Mouse (Mus musculus): ENCODE data around the gene Man2b1. TPM values are rescaled to one million over a fixed set of nuclear protein-coding genes. Genes with fewer than 3 reads are reported as not detected.
A peak's percentile ranks its signal among the peaks of the same experiment; 100 is the strongest.
"Not testable (repeated sequence)": the region's sequence is repeated elsewhere in the genome, so short reads cannot be mapped to it uniquely, and the experiment has no call there.

Gene Man2b1
- polyA plus RNA-seq, 1 experiment from 2014 or later, result 14.7 TPM

- Histone ChIP-seq H3K36me3 (ENCODE audit: poor library complexity, severe bottlenecking) (peaks cover 54% of the 10 kb centered on the region), H3K4me1 (peaks cover 28% of the 10 kb centered on the region), H3K9me3 (replicated peaks) (no peaks in the 10 kb centered on the region), H3K4me3 (no peak overlapping the region), H3K27ac (no peak overlapping the region), H3K4me2 (no peak overlapping the region), H3K9ac (no peak overlapping the region), H3K27me3 (no peaks in the 10 kb centered on the region)
- 0 out of 2 replicates have a peak, but pooled peaks have one; percentile 57 for ATAC-seq
- 0% methylated on average over 2 of the region's 2 CpGs for WGBS
These were observed 6.1 kb upstream of the Man2b1 start for GRCm38 (mm10) chr8:85076993-85077392.

- ATAC-seq, result no peak
- H3K4me2 ChIP-seq, result peak overlapping the region; percentile 96
- peak overlapping the region; percentile 95 for H3K4me3 ChIP-seq
- H3K9me3 ChIP-seq (replicated peaks), result no peaks in the 10 kb centered on the region
- WGBS, result 1% methylated on average over 25 of the region's 25 CpGs
- H3K27me3 ChIP-seq, result no peaks in the 10 kb centered on the region
- peaks cover 39% of the 10 kb centered on the region for H3K36me3 ChIP-seq (ENCODE audit: poor library complexity, severe bottlenecking)
- peak overlapping the region; percentile 93 for H3K9ac ChIP-seq
- no peak overlapping the region for H3K27ac ChIP-seq
- peaks cover 36% of the 10 kb centered on the region for H3K4me1 ChIP-seq
These were observed 2.9 kb upstream of the Man2b1 start for GRCm38 (mm10) chr8:85080214-85080531.

GRCm38 (mm10) chr8:85080532-85081215, 2.4 kb upstream of the Man2b1 start, which contains the start of gene Wdr83os:
Wdr83os (plus strand) TSS chr8:85080740.
- under 1% methylated on average over 30 of the region's 30 CpGs for WGBS
- Histone ChIP-seq H3K9me3 (replicated peaks) (no peaks in the 10 kb centered on the region), H3K4me1 (peaks cover 36% of the 10 kb centered on the region), H3K9ac (peak within 1 kb of the TSS; percentile 93), H3K4me2 (peak within 1 kb of the TSS; percentile 96), H3K27me3 (no peaks in the 10 kb centered on the region), H3K27ac (no peak within 1 kb of the TSS), H3K36me3 (ENCODE audit: poor library complexity, severe bottlenecking) (peaks cover 39% of the 10 kb centered on the region), H3K4me3 (peak within 1 kb of the TSS; percentile 95)
- peak; percentile 28 for ATAC-seq

- Histone ChIP-seq H3K9me3 (replicated peaks) (no peaks in the 10 kb centered on the region), H3K9ac (peak within 1 kb of the TSS; percentile 93), H3K27me3 (no peaks in the 10 kb centered on the region), H3K36me3 (ENCODE audit: poor library complexity, severe bottlenecking) (peaks cover 38% of the 10 kb centered on the region), H3K4me2 (peak within 1 kb of the TSS; percentile 96), H3K4me1 (peaks cover 36% of the 10 kb centered on the region), H3K4me3 (peak within 1 kb of the TSS; percentile 95), H3K27ac (no peak within 1 kb of the TSS)
- peak; percentile 11; the same call in 1 of the 2 replicates for ATAC-seq
- 2% methylated on average over 9 of the region's 9 CpGs for WGBS
These were observed 1.9 kb upstream of the Man2b1 start, which contains the start of gene Wdr83 for GRCm38 (mm10) chr8:85081216-85081555. Wdr83 (minus strand) TSS chr8:85081306.

GRCm38 (mm10) chr8:85082169-85082568, 901 bp upstream of the Man2b1 start:
- not testable (repeated sequence) for ATAC-seq; H3K27ac ChIP-seq; H3K4me3 ChIP-seq; H3K9ac ChIP-seq; H3K27me3 ChIP-seq; H3K9me3 ChIP-seq (replicated peaks)
- peaks cover 36% of the 10 kb centered on the region for H3K4me1 ChIP-seq
- H3K4me2 ChIP-seq, result peak overlapping the region; percentile 96
- 99% methylated on average over 4 of the region's 4 CpGs for WGBS
- H3K36me3 ChIP-seq (ENCODE audit: poor library complexity, severe bottlenecking), result peaks cover 41% of the 10 kb centered on the region

- no peak for ATAC-seq
- whole genome bisulfite sequencing, result 90% methylated on average over 8 of the region's 8 CpGs
- H3K9me3 ChIP-seq (replicated peaks), result no peaks in the 10 kb centered on the region
- H3K36me3 ChIP-seq (ENCODE audit: poor library complexity, severe bottlenecking), result peaks cover 44% of the 10 kb centered on the region
- H3K4me2 ChIP-seq, result no peak overlapping the region
- no peak overlapping the region for H3K4me3 ChIP-seq
- no peak overlapping the region for H3K9ac ChIP-seq
- peaks cover 32% of the 10 kb centered on the region for H3K4me1 ChIP-seq
- no peaks in the 10 kb centered on the region for H3K27me3 ChIP-seq
- H3K27ac ChIP-seq, result no peak overlapping the region
These were observed 1.6 kb downstream of the Man2b1 start for GRCm38 (mm10) chr8:85084633-85085032.

GRCm38 (mm10) chr8:85086238-85086637, 3.2 kb downstream of the Man2b1 start:
- ATAC-seq, result no peak
- Histone ChIP-seq H3K4me2 (no peak overlapping the region), H3K4me1 (peaks cover 26% of the 10 kb centered on the region), H3K9ac (no peak overlapping the region), H3K4me3 (no peak overlapping the region), H3K27ac (no peak overlapping the region), H3K27me3 (no peaks in the 10 kb centered on the region), H3K36me3 (ENCODE audit: poor library complexity, severe bottlenecking) (peaks cover 50% of the 10 kb centered on the region), H3K9me3 (replicated peaks) (no peaks in the 10 kb centered on the region)
- WGBS, result 75% methylated on average over 3 of the region's 3 CpGs

- H3K9me3 ChIP-seq (replicated peaks), result no peaks in the 10 kb centered on the region
- no peak overlapping the region for H3K4me2 ChIP-seq
- H3K9ac ChIP-seq, result no peak overlapping the region
- H3K27ac ChIP-seq, result no peak overlapping the region
- H3K27me3 ChIP-seq, result no peaks in the 10 kb centered on the region
- 79% methylated on average over 2 of the region's 2 CpGs for WGBS
- no peak for ATAC-seq
- H3K36me3 ChIP-seq (ENCODE audit: poor library complexity, severe bottlenecking), result peaks cover 60% of the 10 kb centered on the region
- peaks cover 6% of the 10 kb centered on the region for H3K4me1 ChIP-seq
- no peak overlapping the region for H3K4me3 ChIP-seq
These were observed 5.7 kb downstream of the Man2b1 start for GRCm38 (mm10) chr8:85088771-85089170.

- Histone ChIP-seq H3K9me3 (replicated peaks) (no peaks in the 10 kb centered on the region), H3K4me2 (no peak overlapping the region), H3K9ac (no peak overlapping the region), H3K27me3 (no peaks in the 10 kb centered on the region), H3K36me3 (ENCODE audit: poor library complexity, severe bottlenecking) (peaks cover 69% of the 10 kb centered on the region), H3K4me1 (no peaks in the 10 kb centered on the region), H3K27ac (no peak overlapping the region), H3K4me3 (no peak overlapping the region)
- WGBS, result 91% methylated on average over 11 of the region's 11 CpGs
- ATAC-seq, result no peak
These were observed 7.8 kb downstream of the Man2b1 start for GRCm38 (mm10) chr8:85090856-85091255.

GRCm38 (mm10) chr8:85091526-85092090, 8.5 kb downstream of the Man2b1 start:
- Histone ChIP-seq H3K9me3 (replicated peaks) (no peaks in the 10 kb centered on the region), H3K27ac (no peak overlapping the region), H3K36me3 (ENCODE audit: poor library complexity, severe bottlenecking) (peaks cover 70% of the 10 kb centered on the region), H3K9ac (no peak overlapping the region), H3K4me2 (no peak overlapping the region), H3K27me3 (no peaks in the 10 kb centered on the region), H3K4me1 (no peaks in the 10 kb centered on the region), H3K4me3 (no peak overlapping the region)
- no peak for ATAC-seq
- WGBS, result 34% methylated on average over 21 of the region's 21 CpGs

GRCm38 (mm10) chr8:85095051-85095450, 12.0 kb downstream of the Man2b1 start:
- H3K27ac ChIP-seq, result no peak overlapping the region
- H3K4me2 ChIP-seq, result no peak overlapping the region
- H3K4me3 ChIP-seq, result no peak overlapping the region
- peaks cover 67% of the 10 kb centered on the region for H3K36me3 ChIP-seq (ENCODE audit: poor library complexity, severe bottlenecking)
- 94% methylated on average over 13 of the region's 13 CpGs for WGBS
- H3K9ac ChIP-seq, result no peak overlapping the region
- no peak for ATAC-seq
- no peaks in the 10 kb centered on the region for H3K4me1 ChIP-seq
- H3K9me3 ChIP-seq (replicated peaks), result no peaks in the 10 kb centered on the region
- no peaks in the 10 kb centered on the region for H3K27me3 ChIP-seq

- Histone ChIP-seq H3K4me1 (no peaks in the 10 kb centered on the region), H3K27me3 (no peaks in the 10 kb centered on the region), H3K36me3 (ENCODE audit: poor library complexity, severe bottlenecking) (peaks cover 67% of the 10 kb centered on the region), H3K9me3 (replicated peaks) (no peaks in the 10 kb centered on the region), H3K4me3 (no peak overlapping the region), H3K27ac (no peak overlapping the region), H3K9ac (no peak overlapping the region), H3K4me2 (no peak overlapping the region)
- WGBS, result 94% methylated on average over 7 of the region's 7 CpGs
- no peak for ATAC-seq
These were observed 12.5 kb downstream of the Man2b1 start for GRCm38 (mm10) chr8:85095566-85095965.

GRCm38 (mm10) chr8:85096196-85096595, 13.1 kb downstream of the Man2b1 start:
- no peak overlapping the region for H3K9ac ChIP-seq
- H3K27ac ChIP-seq, result no peak overlapping the region
- ATAC-seq, result no peak
- no peaks in the 10 kb centered on the region for H3K27me3 ChIP-seq
- WGBS, result 93% methylated on average over 16 of the region's 16 CpGs
- no peaks in the 10 kb centered on the region for H3K4me1 ChIP-seq
- no peak overlapping the region for H3K4me3 ChIP-seq
- H3K4me2 ChIP-seq, result no peak overlapping the region
- no peaks in the 10 kb centered on the region for H3K9me3 ChIP-seq (replicated peaks)
- H3K36me3 ChIP-seq (ENCODE audit: poor library complexity, severe bottlenecking), result peaks cover 62% of the 10 kb centered on the region

All from forebrain, embryonic 13.5 days (tissue).